Mouse (Mus musculus) fibroblast of lung, adult 2 months (primary cell): ENCODE measurements at regions not wholly inside any gene's neighbourhood (a gene's known extent, or its start where the extent isn't known, plus 50 kb on each side); places are given as distances from the start of the nearest gene placed in this dataset.

ENCODE experiments used
- DNase-seq: peaks from one replicate; pipeline ENCODE4 v3.0.0-alpha.2; 2011; ENCODE audit warnings: low read depth

DNA sequence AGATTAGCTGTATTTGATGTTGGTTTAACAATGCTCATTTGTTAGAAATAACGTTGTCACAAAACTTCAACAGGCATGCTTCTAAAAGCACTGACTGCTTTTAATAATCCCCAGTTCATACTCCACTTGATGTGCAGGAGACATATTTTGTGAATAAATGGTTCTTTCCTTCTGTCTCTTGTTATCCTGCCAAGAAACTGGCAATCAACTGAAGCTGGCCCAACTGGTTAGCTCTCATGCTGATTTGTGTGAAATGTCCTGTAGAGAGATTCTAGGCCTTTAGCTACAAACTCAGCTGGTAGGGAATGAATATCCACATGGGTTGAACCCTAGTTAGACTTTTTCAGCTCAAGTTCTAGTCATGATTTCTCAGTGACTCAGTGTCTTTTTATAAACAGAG lies 647.8 kb upstream of the Cntnap5b start:
- peak; percentile 1 for DNase-seq

DNA sequence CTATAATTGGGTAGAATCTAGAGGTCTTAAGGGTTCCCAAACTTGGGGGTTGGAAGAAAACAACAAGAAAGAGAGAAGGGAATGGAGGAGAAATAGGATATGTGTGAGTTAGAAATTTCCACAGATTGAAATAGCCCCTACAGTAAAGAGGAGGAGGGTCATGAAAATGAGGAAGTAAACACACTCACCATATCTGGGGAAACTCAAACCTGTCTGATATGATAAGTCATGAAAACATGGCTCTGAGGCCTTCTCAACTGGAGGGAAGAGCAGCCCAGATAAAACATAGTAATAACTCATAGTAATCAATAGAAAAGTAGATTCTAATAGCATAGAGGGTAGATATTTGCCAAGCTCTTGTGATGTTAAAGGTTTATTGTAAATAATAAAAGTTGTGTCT lies 638.4 kb upstream of the Cntnap5b start:
- no peak for DNase-seq

DNA sequence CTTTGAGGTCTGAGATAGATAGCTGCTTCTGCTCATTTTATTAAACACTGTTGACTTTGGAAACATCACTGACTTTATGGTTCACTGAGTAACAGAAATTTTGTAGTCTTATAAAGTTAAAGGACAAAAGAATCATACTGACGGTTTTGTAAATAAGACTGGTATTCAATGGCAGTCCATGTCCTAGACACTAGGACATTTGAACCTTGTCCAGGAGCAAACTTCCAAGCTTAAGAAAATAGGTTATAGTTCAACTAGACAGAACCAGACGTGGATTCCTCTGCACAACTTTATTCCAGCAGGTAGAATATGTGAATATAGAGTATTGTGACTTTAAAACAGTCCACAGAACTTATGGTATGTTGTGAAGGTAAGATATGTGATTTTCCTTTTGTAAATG lies 635.0 kb upstream of the Cntnap5b start:
- DNase-seq, result no peak

DNA sequence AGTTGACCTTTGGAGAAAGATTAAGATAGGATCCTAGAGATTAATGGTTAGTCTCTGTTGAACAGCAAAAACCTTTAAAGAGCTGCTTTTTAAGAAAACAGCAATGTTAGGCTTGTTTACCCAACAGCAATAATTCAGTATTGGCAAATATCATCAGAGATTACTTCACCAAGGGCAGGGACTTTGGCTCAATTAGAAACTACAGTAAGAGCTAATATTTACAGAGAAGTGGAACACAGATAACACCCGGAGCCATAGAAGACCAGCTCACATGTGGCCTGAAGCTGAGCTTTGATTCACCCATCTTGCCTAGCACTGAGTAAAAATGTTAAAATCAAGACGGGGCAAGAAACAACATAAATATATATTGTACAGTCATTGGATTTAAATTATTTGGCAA lies 611.9 kb upstream of the Cntnap5b start:
- no peak for DNase-seq
